Mouse (Mus musculus) midbrain, embryonic 10.5 days (tissue): ENCODE data around the gene Fzr1. TPM values are rescaled to one million over a fixed set of nuclear protein-coding genes. Genes with fewer than 3 reads are reported as not detected.

Source experiments
- DNase-seq: peaks from one replicate; pipeline ENCODE4 v3.0.0-alpha.2; 2017; ENCODE audit warnings: low spot score
- H3K27ac ChIP-seq: fragments of 300-500 bp; sonication (generic); replicated peaks from 2 replicates; pipeline ENCODE4 v1.5.1; 2016; ENCODE audit warnings: mild to moderate bottlenecking
- H3K27me3 ChIP-seq: fragments of 300-500 bp; sonication (generic); 2 replicates; pipeline ENCODE4 v1.6.1; 2016; ENCODE audit warnings: low read depth, mild to moderate bottlenecking; ENCODE audit not compliant: poor library complexity, severe bottlenecking
- H3K36me3 ChIP-seq: fragments of 300-500 bp; sonication (generic); 2 replicates; pipeline ENCODE4 v1.6.1; 2016; ENCODE audit warnings: mild to moderate bottlenecking, moderate library complexity
- H3K4me1 ChIP-seq: fragments of 300-500 bp; sonication (generic); 2 replicates; pipeline ENCODE4 v1.6.1; 2016
- H3K4me3 ChIP-seq: fragments of 300-500 bp; sonication (generic); 2 replicates; pipeline ENCODE4 v1.5.1; 2016; ENCODE audit warnings: mild to moderate bottlenecking, moderate library complexity
- H3K9me3 ChIP-seq: fragments of 300-500 bp; sonication (generic); replicated peaks from 2 replicates; pipeline ENCODE4 v1.6.1; 2016; ENCODE audit warnings: mild to moderate bottlenecking
- WGBS: fragments of 180-500 bp; shearing (Covaris S2); methylation state at CpG from one replicate; pipeline ENCODE4 v1.1.7; 2016; 5-methylcytosine and 5-hydroxymethylcytosine counted together
- polyA plus RNA-seq: library from polyadenylated mRNA; unstranded; fragments of >200 nt; fragmentation: Nextera tagmentation; extraction: Ambion mirVana; gene quantifications from 2 replicates; pipeline ENCODE4 v1.2.1, GENCODE M21; 2016

Fzr1 gene
- polyA plus RNA-seq, 1 experiment from 2014 or later, result 138 TPM

- Histone ChIP-seq H3K27ac (0 out of 2 replicates have a peak overlapping the region, but pooled peaks have one; percentile 2), H3K36me3 (peaks cover 18% of the 10 kb centered on the region), H3K4me3 (no peak overlapping the region), H3K27me3 (peaks cover 48% of the 10 kb centered on the region), H3K9me3 (no peaks in the 10 kb centered on the region), H3K4me1 (peaks cover 63% of the 10 kb centered on the region)
- DNase-seq, result no peak
- 28% methylated on average over 9 of the region's 9 CpGs for WGBS
These were observed 26.5 kb downstream of the Fzr1 start for GRCm38 (mm10) chr10:81351678-81352291.

- H3K27me3 ChIP-seq, result peaks cover 48% of the 10 kb centered on the region
- peak; percentile 100 for DNase-seq
- no peaks in the 10 kb centered on the region for H3K9me3 ChIP-seq
- under 1% methylated on average over 54 of the region's 54 CpGs for WGBS
- H3K4me3 ChIP-seq, result peak within 1 kb of the TSS; percentile 77
- H3K36me3 ChIP-seq, result peaks cover 30% of the 10 kb centered on the region
- H3K4me1 ChIP-seq, result peaks cover 66% of the 10 kb centered on the region
- peak within 1 kb of the TSS; percentile 95 for H3K27ac ChIP-seq
These were observed 27.8 kb downstream of the Fzr1 start, which contains the start of gene Hmg20b for GRCm38 (mm10) chr10:81350351-81351063. Hmg20b (minus strand) TSS chr10:81350480.

GRCm38 (mm10) chr10:81349961-81350350 is 28.4 kb downstream of the Fzr1 start:
- peaks cover 48% of the 10 kb centered on the region for H3K27me3 ChIP-seq
- peaks cover 63% of the 10 kb centered on the region for H3K4me1 ChIP-seq
- DNase-seq, result no peak
- no peaks in the 10 kb centered on the region for H3K9me3 ChIP-seq
- under 1% methylated on average over 29 of the region's 29 CpGs for WGBS
- H3K4me3 ChIP-seq, result peak overlapping the region; percentile 77
- peaks cover 35% of the 10 kb centered on the region for H3K36me3 ChIP-seq
- H3K27ac ChIP-seq, result peak overlapping the region; percentile 95

- 5% methylated on average over 12 of the region's 12 CpGs for WGBS
- H3K4me1 ChIP-seq, result peaks cover 55% of the 10 kb centered on the region
These were observed 29.2 kb downstream of the Fzr1 start for GRCm38 (mm10) chr10:81349146-81349545.

DNA sequence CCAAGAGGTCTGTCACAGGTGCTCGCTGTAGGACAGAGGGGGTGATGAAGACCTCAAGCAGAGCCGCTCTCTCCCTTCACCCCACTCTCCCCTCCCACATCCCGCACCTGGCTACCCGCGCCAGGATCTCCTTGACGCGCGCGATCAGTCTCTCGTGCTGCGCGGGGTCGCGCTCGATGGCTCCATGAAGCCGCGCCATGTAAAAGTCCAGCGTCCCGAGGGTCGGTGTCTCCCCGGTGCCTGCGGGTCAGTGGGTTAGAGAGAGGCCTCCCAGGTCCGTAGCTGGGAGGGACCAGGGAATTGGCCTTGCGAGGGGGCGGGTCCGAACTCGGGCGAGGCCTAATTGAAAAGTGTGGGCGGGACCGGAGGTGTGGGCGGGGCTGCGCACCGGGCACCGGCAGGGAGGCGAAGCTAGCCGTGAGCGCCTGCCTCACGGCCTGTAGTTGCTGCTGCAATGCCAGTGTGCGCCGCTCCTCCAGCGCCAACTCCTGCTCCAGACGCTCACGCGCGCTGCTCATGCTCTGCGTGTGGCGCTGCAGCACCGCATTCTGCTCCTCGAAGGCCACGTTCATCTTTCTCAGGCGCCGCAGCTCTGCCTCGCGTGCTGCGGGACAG is 31.8 kb downstream of the Fzr1 start:
- Histone ChIP-seq H3K36me3 (peaks cover 35% of the 10 kb centered on the region), H3K9me3 (no peaks in the 10 kb centered on the region), H3K27ac (peak overlapping the region; percentile 58; the same call in 1 of the 2 replicates), H3K27me3 (peaks cover 78% of the 10 kb centered on the region), H3K4me3 (peak overlapping the region; percentile 40), H3K4me1 (peaks cover 56% of the 10 kb centered on the region)
- peak; percentile 72 for DNase-seq
- 5% methylated on average over 55 of the region's 55 CpGs for WGBS

More at GRCm38 (mm10) chr10:81349146-81349545, 29.2 kb downstream of the Fzr1 start:
- DNase-seq, result peak; percentile 38
- Histone ChIP-seq H3K36me3 (peaks cover 35% of the 10 kb centered on the region), H3K27me3 (peaks cover 52% of the 10 kb centered on the region), H3K27ac (peak overlapping the region; percentile 95), H3K4me3 (peak overlapping the region; percentile 77), H3K9me3 (no peaks in the 10 kb centered on the region)

DNA sequence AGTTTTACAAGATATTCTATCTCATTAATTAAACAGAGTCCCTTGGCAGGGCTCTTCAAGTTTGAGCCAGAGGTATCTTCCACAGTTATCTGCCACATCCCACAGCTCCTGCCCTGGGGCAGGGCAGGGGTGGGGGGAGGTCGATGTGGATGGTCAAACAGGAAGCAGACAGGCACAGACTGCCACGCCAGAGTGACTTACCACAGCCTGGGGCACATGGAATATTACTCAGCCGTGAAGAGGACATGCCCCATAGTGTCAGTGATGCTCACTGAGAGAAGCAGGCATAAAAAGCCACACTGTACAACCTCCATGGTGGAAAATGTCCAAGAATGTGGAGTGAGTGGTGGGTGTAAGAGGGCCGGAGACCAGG is 33.2 kb downstream of the Fzr1 start:
- Histone ChIP-seq H3K9me3 (no peaks in the 10 kb centered on the region), H3K27ac (no peak overlapping the region), H3K4me3 (no peak overlapping the region), H3K27me3 (peaks cover 92% of the 10 kb centered on the region), H3K36me3 (peaks cover 35% of the 10 kb centered on the region), H3K4me1 (peaks cover 53% of the 10 kb centered on the region)
- DNase-seq, result no peak
- WGBS, result 88% methylated on average over 4 of the region's 4 CpGs

DNA sequence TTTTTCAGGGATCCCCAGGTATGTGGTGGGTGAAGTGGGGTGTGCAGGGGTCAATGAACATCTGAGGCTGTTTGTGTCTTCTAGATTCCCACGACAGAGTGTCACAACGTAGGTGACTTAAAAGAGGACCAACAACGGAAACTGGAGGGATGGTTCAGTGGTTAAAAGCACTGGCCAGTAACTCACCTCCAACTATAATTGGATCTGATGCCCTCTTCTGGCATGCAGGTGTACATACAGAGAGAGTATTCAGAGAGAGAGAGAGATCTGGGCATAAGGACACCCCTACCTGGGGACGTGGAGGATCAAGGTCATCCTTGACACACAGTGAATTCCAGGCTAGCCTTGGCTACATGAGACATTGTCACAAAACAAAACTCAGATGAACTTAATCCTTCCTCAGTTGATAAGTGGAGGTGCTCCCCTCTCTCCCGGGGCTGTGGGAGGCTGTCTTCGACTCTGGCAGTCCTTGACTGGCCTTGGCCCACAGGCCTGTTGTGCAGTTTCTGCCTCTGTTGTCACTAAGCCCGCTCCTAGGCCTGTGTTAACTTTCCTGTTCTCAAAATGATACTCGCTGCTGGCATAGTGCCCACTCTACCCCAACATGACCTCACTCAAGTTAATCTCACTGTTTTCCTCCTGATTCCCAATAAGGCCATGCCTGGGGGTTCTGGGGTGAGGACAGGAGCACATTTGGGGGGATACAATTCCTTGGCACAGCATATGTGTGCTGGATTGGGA is 33.7 kb downstream of the Fzr1 start:
- no peak overlapping the region for H3K4me3 ChIP-seq
- no peak for DNase-seq
- H3K27ac ChIP-seq, result no peak overlapping the region
- H3K4me1 ChIP-seq, result peaks cover 47% of the 10 kb centered on the region
- 56% methylated on average over 8 of the region's 8 CpGs for WGBS
- H3K36me3 ChIP-seq, result peaks cover 35% of the 10 kb centered on the region
- peaks cover 95% of the 10 kb centered on the region for H3K27me3 ChIP-seq
- no peaks in the 10 kb centered on the region for H3K9me3 ChIP-seq

DNA sequence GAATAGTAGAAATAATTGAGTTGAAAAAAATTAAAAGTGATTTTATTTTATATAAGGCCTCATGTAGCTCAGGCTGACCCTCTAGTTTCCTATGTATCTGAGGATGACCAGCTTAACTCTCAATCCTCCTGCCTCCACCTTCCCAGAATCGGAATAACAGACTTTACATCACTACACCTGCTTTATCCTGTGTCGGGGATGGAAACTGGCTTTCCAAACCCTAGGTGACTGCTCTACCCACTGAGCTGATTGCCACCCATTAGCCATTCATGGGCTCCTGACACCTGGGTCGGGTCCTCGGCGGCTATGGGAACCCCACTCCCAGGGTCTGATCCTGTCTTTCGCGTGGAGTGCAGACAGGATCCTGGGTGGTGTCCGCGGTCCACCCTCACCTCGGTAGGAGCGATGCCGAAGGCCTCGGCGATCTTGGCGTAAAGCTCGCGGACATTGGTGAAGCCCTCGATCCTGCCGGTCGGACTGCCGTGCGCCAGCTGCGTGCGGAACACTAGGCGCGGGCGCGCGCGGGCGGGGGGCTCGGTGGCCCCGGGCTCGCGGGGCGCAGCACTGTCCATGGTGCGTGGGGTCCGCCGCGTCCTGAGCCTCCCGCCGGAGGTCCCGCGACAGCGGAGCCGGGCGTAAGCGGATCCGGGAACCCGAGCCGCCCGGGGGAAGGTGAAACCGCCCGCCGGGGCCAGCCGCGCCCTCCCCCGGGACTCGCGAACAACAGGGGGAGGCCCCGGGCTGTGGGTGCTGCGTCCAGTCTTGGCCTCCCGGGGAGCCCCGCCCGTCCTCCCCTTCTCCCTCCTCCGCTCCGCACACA is 35.4 kb downstream of the Fzr1 start, which contains the start of gene Gipc3:
TSS of gene Gipc3 (minus strand) at position 581 of the 820 bp plus-strand sequence.
- WGBS, result 7% methylated on average over 57 of the region's 67 CpGs
- H3K27ac ChIP-seq, result peak within 1 kb of the TSS; percentile 61

GRCm38 (mm10) chr10:81341333-81341949 is 36.9 kb downstream of the Fzr1 start:
- H3K9me3 ChIP-seq, result no peaks in the 10 kb centered on the region
- H3K4me3 ChIP-seq, result no peak overlapping the region
- H3K4me1 ChIP-seq, result peaks cover 22% of the 10 kb centered on the region
- no peak overlapping the region for H3K27ac ChIP-seq
- H3K27me3 ChIP-seq, result peaks cover 91% of the 10 kb centered on the region
- DNase-seq, result peak; percentile 75
- peaks cover 15% of the 10 kb centered on the region for H3K36me3 ChIP-seq
- WGBS, result 36% methylated on average over 16 of the region's 16 CpGs

More for the DNA sequence above, 35.4 kb downstream of the Fzr1 start, which contains the start of gene Gipc3:
- Histone ChIP-seq H3K36me3 (peaks cover 25% of the 10 kb centered on the region), H3K4me1 (peaks cover 33% of the 10 kb centered on the region), H3K4me3 (peak within 1 kb of the TSS; percentile 57), H3K9me3 (no peaks in the 10 kb centered on the region), H3K27me3 (peaks cover 91% of the 10 kb centered on the region)
- peak; percentile 44 for DNase-seq

DNA sequence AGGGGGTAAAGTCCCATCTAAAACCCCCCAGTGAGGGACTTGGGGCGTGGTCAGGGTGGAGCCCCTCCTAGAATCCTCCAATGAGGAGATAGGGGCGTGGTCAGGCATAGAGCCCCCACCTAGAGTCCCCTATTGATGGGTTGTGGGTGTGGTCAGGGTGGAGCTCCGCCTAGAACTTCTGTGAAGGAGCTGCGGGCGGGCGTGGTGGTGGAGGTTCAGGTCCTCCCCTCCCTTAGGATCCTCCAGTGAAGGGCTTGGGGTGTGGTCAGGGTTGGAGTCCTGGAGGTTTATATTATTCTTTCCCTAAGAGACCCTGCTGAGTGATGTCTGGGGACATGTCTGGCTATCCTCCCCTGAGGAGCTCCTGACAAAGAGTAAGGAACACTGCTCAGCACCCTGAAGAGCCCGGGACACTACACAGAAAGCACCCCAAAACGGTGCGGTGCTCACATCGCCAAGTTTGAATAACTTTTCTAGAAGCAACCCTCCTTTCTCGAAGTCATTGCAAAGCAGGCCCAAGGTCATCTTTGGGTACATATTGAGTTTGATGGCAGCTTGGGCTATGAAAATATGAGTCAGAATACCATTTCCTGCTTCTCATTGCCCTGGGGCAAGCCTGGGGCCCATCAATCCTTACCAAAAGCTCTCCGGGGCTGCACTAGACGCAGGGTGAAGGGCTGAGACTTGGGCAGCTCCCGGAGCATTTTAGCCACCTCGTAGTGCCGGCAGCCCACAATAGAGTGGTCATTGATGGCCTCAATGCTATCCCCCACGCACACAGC is 37.6 kb downstream of the Fzr1 start:
- Histone ChIP-seq H3K9me3 (no peaks in the 10 kb centered on the region), H3K4me3 (no peak overlapping the region), H3K4me1 (peaks cover 23% of the 10 kb centered on the region), H3K27me3 (peaks cover 85% of the 10 kb centered on the region), H3K27ac (no peak overlapping the region), H3K36me3 (peaks cover 8% of the 10 kb centered on the region)
- no peak for DNase-seq
- 39% methylated on average over 17 of the region's 17 CpGs for WGBS

GRCm38 (mm10) chr10:81336558-81336957 is 41.8 kb downstream of the Fzr1 start:
- 96% methylated on average over 4 of the region's 4 CpGs for WGBS
- Histone ChIP-seq H3K4me1 (peaks cover 42% of the 10 kb centered on the region), H3K27me3 (peaks cover 80% of the 10 kb centered on the region), H3K27ac (peak overlapping the region; percentile 86; the same call in 1 of the 2 replicates), H3K9me3 (no peaks in the 10 kb centered on the region), H3K36me3 (no peaks in the 10 kb centered on the region), H3K4me3 (no peak overlapping the region)
- no peak for DNase-seq
